Mouse (Mus musculus): Measurements from ENCODE around the gene Hist1h1d. TPM values are rescaled to one million over a fixed set of nuclear protein-coding genes. Genes with fewer than 3 reads are reported as not detected.
"Not testable (repeated sequence)": the region's sequence is repeated elsewhere in the genome, so short reads cannot be mapped to it uniquely, and the experiment has no call there.

Gene Hist1h1d
- polyA plus RNA-seq, 1 experiment, result 0.14 TPM

- not testable (repeated sequence) for DNase-seq (ENCODE audit: extremely low spot score in 1 of 2, low spot score in 1 of 2)
Observed at GRCm38 (mm10) chr13:23571504-23572217, 18.6 kb downstream of the Hist1h1d start.

- DNase-seq (ENCODE audit: extremely low spot score in 1 of 2, low spot score in 1 of 2), result no peak
Observed at GRCm38 (mm10) chr13:23572218-23573033, 19.4 kb downstream of the Hist1h1d start.

- DNase-seq (ENCODE audit: extremely low spot score in 1 of 2, low spot score in 1 of 2), result not testable (repeated sequence)
Observed at GRCm38 (mm10) chr13:23573034-23573897, 20.2 kb downstream of the Hist1h1d start.

GRCm38 (mm10) chr13:23573898-23574524 lies 20.9 kb downstream of the Hist1h1d start, which contains the start of the genes Hist1h2bf and Hist1h2ad:
TSS of gene Hist1h2bf (minus strand) at chr13:23574196.
TSS of gene Hist1h2ad (plus strand) at chr13:23574381.
- peak; percentile 98 for DNase-seq (ENCODE audit: extremely low spot score in 1 of 2, low spot score in 1 of 2)

GRCm38 (mm10) chr13:23574546-23575170 lies 21.6 kb downstream of the Hist1h1d start:
- DNase-seq (ENCODE audit: extremely low spot score in 1 of 2, low spot score in 1 of 2), result not testable (repeated sequence)

- peak; percentile 72 to 89 for DNase-seq (ENCODE audit: extremely low spot score in 1 of 2, low spot score in 1 of 2)
Observed at GRCm38 (mm10) chr13:23575271-23575851, 22.3 kb downstream of the Hist1h1d start, which contains the start of gene Hist1h3d. TSS of gene Hist1h3d (plus strand) at chr13:23575763.

GRCm38 (mm10) chr13:23575864-23576313 lies 22.8 kb downstream of the Hist1h1d start:
- DNase-seq (ENCODE audit: extremely low spot score in 1 of 2, low spot score in 1 of 2), result not testable (repeated sequence)

GRCm38 (mm10) chr13:23576351-23576881 lies 23.4 kb downstream of the Hist1h1d start:
- DNase-seq (ENCODE audit: extremely low spot score in 1 of 2, low spot score in 1 of 2), result no peak

GRCm38 (mm10) chr13:23576906-23577639 lies 24.0 kb downstream of the Hist1h1d start:
- DNase-seq (ENCODE audit: extremely low spot score in 1 of 2, low spot score in 1 of 2), result no peak

GRCm38 (mm10) chr13:23577835-23578234 lies 24.8 kb downstream of the Hist1h1d start:
- no peak for DNase-seq (ENCODE audit: extremely low spot score in 1 of 2, low spot score in 1 of 2)

- peak; percentile 98 to 100 for DNase-seq (ENCODE audit: extremely low spot score in 1 of 2, low spot score in 1 of 2)
Observed at GRCm38 (mm10) chr13:23581408-23582218, 28.6 kb downstream of the Hist1h1d start, which contains the start of gene Hist1h4d. TSS of gene Hist1h4d (plus strand) at chr13:23581598.

- DNase-seq (ENCODE audit: extremely low spot score in 1 of 2, low spot score in 1 of 2), result no peak
Observed at GRCm38 (mm10) chr13:23582219-23583056, 29.4 kb downstream of the Hist1h1d start.

GRCm38 (mm10) chr13:23583387-23584068 lies 30.5 kb downstream of the Hist1h1d start:
- DNase-seq (ENCODE audit: extremely low spot score in 1 of 2, low spot score in 1 of 2), result no peak

- DNase-seq (ENCODE audit: extremely low spot score in 1 of 2, low spot score in 1 of 2), result no peak
Observed at GRCm38 (mm10) chr13:23584331-23584730, 31.3 kb downstream of the Hist1h1d start.

- peak; percentile 56 to 78 for DNase-seq (ENCODE audit: extremely low spot score in 1 of 2, low spot score in 1 of 2)
Observed at GRCm38 (mm10) chr13:23585029-23585441, 32.0 kb downstream of the Hist1h1d start.
